Mouse (Mus musculus) kidney, adult 9 months (tissue): ENCODE measurements around the gene Cap1.

Experiments
- DNase-seq: peaks from one replicate; pipeline ENCODE4 v3.0.0; 2022

Gene Cap1

DNA sequence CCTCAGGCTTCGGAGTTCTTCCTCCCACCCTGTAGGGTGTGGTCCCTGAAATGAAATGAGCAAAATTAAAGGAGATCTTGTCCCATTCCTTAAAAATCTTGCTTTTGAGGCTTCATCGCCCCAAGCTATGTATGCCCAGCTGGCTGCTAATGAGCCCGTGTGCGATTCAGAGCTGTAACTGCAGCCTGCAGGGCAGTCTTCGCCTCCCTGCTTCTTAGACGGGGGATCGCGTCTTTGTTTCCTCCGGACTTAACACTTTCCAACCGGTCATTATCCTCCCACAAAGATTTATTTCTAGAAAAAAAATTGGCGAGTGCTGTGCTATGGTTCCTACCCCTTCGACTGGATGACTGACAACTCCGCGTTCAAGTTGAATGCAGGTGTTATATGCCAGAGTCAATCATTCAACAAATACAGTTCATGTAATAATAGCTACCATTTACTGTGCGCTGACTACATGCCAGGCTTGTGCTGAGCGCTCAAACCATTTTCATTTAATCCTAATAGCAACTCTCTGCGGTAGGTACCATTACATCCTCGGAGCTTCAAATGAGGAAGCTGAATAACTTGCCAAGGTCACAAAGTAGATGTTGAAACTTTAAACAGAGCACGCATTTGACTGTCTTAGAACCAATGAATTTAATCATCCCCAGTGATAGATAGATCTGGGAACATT, 861 bp upstream of the Cap1 start:
- no peak for DNase-seq

DNA sequence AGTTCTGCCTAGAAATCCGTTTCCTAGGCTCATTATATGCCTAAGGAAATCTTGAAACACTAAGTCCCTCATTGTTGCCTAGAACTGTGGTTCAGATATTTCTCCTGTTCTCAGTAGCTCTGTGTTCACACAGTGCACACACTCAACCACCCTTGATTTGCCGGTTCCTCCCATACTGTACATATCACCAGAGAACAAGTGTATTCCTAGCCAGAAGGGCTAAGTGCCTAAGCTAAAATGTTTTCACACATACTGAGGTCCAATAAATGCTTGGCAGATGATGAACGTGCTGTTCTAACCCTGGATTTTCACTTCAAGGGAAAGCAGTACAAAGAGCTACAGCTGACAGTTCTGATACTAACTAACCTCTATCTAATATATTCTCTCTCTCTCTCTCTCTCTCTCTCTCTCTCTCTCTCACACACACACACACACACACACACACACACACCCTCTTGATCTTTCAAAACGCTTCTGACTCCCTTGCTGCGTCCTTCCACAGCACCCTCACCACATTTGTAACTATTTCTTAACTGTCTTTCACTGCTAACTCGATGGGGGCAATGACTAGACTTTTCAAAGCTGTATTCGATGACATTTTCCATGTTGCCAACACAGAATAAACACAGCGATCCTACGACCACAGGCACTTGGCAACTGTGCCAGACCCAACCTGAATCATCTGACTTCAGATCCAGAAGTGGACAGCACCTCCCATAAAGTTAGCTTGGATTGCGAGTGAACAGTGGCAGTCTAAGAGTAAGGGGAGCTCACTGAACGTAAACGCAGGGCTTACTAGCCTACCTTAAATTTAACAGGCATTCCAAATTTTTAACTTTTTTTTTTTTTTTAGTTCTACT, 1.1 kb downstream of the Cap1 start:
- peak; percentile 48 for DNase-seq

DNA sequence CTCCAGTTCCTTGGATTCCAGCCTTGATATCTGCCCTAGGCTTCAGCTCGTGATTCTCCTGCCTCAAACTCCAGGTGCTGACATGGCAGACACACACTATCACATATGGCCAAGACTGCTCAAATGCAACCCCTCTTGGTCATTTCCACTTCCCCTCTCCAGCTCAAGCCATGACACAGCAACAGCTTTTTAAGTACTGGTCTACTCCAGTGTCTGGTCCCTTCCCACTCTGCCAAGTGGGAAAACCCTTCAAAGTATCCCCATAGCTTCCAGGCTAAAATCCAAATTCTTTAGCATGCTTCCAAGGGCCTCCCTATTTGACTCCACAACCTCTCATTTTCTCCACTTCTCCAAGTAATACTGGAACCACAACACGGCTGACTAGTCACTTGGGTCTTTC, 1.8 kb downstream of the Cap1 start:
- DNase-seq, result no peak

DNA sequence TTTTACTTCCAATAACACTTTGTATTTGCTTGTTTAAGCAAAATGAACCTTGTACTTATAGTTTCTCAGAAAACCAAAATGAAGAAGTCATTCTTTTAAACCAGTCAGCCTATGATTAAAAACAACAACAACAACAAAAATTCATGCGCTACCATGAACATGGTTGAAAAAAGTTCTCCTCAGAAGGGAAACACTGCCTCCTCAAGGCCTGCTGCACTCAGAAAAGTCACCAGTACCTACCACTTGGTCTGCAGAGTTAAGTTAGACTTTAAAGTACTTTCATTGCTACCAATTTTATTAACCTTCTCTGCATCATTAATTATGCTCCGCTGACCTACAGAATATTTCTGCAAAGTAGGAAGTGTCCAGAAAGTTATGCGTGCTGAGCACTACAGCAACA, 2.6 kb downstream of the Cap1 start:
- no peak for DNase-seq

DNA sequence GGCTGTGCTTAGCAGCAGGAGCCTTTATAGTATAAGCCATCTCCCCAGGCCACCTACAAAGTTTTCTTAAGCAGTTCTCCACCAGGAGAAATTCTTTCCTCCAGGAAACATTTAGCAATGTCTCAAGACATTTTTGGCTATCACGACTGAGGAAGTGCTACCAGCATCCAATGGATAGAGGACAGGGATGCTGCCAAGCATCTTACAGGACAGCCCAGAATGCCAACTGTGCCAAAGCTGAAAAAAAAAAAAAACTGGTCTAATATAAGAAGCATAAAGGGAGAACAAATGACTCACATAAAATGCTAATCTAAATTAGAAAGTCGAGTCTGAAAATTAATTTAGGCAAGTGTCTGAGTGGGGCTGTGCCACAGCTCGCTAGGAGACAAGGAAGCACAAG, 3.3 kb downstream of the Cap1 start:
- no peak for DNase-seq

DNA sequence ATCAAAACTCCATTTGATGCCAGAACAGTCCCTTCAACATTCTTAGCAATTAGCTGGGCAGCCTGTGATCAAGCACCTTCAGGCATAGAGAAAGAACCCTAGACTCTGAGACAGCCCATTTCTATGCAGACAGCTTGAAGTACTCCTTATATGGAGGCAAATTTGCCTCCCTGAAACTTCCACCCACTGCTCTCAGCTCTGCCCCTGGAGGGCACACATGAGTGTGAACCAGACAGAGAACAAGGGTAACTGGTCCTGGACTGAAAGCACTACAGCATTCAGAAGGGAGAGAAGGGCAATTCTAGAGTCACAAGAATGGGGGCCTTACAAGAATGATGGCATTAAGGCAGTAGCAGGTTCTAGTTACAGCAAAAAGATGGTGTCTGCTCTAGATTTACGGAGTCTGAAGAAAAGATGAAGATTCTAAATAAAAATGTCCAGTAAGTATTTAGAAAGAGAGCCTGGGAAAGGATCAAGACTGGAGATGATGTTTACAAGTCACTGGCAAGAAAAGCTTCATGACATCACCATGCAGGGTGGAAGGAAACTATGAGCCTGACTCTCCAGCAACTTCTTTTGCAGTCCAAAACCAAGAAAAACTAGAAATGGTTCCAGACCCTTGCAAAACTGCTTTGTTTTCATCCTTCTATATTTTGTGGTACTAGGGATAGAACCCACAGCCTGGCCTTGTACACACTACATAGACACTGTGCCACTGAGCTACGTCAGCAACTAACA, 7.4 kb downstream of the Cap1 start:
- peak; percentile 37 for DNase-seq

DNA sequence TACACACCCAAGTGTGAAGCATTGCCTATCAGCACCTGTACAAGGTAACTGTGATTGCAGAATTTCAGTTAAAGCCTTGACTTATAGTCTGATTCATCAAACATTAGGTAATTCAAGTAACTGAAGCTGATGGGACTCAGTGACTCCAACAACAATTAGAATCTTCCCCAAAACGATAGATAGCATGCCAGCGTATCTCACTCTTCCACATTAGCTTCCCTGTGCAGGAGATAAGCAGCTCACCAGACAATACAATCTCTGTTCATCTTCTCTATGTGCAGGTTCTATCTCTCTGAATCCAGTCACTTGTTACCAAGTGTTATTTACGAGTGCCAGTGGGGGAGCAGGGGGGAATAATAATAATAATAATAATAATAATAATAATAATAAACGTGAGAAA, 12.3 kb downstream of the Cap1 start:
- DNase-seq, result no peak

DNA sequence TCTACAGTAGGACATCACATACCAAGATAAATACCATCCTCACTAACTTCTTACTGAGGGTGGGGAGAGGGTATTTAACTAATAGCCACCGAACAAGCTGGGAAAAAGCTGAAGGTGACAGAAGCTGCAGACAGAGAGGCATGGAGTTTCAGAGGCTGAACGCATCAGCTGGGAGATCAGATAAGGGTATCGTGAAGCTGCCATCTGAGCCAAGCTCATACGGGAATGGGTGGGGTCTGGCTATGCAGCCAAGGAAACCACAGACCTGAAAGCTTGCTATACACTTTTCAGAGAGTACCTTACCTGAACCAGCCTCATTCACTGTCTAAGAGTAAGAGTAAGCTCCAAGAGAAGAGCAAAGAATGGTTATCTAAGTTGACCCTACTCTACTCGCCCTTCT, 12.9 kb downstream of the Cap1 start:
- DNase-seq, result no peak

DNA sequence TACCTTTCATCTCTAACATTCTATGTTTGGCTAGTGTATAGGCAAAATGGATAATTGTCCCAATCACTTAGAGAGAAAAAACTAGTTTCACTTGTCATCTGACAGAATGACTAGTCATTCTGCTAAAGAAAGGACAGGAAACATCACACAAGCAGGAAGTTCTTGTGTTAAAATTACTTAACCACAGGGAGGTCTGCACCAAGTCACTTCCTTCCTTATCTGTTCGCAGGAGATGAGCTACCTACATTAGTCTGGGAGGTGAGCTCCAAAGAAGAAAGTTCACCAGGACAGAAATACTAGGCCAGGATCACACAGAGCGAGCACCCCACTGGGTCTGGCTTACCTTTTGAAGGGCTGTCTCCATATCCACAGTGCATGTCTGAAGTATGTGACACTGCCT, 13.9 kb downstream of the Cap1 start:
- no peak for DNase-seq

DNA sequence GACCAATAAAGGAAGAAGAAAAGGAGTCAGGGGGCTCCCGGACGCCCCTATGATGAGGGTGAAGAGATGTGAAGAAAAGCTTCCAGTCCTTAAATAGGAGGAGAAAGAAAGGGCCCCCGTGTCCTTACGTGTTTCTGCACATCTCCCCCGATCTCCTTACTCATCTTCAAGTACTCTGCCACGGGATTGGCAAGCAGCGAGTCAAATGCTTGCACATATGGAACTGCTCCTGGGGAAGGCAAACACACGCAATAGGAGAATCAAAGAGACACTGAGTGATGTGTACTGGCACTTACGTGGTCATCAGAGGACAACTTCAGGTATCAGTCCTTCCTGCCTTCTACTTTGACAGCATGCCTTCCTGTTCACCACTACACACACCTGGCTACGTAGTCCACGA, 14.6 kb downstream of the Cap1 start:
- DNase-seq, result no peak

DNA sequence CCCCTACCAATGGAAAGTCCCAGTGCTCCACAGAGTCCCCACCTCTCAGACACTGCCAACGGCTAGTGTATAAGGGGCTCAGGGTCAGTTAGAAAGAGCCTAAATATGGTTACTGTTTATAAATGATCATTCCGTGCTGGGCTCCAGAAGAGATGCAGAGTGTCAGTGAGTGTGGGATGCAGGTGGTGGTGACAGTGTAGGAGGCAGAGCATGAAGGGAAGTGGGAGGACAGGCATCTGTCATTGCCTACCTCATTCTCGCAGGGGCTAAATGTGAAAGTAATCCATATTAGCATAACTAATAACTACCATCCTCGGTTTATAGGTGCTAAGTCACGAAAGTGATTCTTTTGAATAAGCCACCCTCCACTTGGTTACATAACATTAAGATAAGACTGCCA, 15.1 kb downstream of the Cap1 start:
- DNase-seq, result no peak

DNA sequence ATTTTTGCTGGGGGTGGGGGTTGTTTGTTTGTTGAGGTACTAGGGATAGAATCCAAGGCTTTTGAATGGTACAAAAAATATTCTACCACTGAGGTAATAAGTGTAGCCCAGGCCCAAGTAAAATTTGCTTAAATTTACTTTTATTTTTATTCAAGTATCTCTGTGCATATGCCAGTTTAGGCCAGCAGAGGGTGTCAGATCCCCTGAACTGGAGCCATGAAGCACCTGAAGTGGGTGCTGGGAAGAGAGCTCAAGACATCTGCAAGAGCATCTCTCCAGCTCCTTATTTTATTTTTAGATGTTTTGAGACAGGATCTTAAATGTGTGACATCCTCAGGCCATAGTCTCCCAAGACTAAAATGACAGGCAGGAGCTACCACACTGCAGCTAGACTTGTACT, 15.8 kb downstream of the Cap1 start:
- peak; percentile 48 for DNase-seq

DNA sequence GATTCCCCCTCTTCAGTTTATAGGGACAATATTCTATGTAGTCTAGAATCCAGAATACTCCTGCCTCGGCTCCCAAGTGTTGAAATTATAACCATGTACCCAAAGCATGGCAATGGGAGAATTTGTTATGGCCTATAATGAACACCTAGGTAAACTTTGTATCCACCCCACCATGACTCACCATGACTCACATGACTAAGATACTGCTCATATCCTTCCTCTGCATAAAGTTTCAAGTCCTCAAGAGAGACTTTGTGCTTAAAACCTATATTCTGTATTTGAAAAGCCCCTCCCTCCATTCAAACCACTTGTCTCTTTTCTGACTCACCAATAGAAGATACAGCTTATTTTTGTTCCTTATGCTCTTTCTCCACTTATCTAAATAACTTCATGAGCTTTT, 17.8 kb downstream of the Cap1 start:
- DNase-seq, result no peak

DNA sequence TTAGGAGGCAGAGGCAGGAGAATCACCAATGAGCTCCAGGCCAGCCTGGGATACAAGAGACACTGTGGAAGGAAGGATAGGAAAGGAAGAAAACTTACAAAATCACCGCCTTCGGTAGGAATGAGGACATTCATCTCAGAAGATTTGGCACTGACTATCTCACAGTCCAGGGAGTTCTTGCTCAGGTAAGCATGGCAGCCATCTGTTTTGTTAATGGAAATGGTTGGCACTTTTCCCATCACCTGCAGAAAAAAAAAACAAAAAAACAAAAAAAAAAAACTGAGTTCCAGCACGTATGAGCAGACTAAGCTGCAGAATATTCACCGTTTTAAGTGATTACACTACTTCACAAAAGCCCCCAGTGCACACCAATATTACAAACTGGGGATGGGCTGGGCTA, 24.0 kb downstream of the Cap1 start:
- no peak for DNase-seq

DNA sequence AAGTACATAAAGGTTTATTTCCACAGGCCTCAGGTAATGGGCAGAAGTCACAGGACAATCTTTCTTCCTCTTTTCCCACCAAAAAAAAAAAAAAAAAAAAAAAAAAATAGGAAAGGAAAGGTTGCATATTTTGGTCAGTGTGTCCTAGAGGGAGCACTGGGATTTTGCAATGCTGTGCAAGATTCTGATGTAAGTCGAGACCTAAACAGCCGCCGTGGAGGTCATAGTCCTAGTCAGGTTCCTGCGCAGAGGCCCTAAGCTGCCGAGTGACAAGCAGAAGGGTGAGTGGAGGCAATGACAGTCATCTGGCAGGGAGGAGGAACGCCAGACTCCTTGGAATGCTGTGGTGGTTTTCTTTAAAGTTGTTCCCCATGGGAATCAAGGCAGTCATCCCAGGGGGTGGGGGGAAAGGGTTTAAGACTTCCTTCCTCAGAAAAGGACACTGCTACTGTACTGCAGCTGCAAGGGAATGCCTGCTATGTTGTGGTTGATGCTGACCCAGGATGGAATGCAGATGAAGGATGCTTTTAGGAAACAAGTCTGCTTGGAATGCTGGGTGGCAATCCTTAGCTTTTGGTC, 26.7 kb downstream of the Cap1 start:
- peak; percentile 38 for DNase-seq

DNA sequence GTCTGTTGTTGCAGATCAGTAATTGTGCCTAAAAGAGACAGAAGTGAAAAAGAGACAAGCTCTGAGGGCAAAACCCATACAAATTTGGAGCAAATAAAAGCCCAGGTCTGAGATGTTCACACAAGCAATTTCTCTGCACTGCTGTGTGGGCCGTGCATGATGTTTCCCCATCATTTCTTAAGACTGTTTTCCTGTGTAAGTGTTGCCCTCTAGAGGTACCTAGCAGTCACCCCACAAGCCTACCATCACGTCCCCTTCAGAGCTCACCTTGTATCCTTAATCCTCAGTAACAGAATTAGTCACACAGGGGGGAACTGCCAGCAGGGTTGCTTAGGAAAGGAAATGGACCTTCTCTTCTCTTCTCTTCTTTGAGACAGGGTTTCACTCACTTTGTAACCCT, 27.9 kb downstream of the Cap1 start:
- DNase-seq, result no peak

DNA sequence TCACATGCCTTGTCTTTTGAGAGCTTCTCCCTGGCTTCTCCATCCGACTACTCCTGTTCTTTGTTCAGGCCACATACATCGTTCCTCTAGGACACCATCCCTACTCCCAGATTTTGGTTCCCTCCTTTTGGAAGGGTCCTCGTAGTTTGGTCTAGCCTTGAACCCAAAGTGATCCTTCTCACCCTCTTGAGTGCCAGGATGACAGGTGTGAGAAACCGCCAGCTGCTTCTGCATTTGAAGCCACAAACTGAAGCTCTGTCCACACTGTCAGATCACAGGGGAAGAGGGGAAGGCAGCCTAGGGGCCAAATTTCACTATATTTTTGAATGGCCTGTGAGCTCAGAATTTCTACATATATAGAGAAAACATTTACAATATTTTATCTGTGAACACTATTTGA, 31.1 kb downstream of the Cap1 start:
- no peak for DNase-seq

DNA sequence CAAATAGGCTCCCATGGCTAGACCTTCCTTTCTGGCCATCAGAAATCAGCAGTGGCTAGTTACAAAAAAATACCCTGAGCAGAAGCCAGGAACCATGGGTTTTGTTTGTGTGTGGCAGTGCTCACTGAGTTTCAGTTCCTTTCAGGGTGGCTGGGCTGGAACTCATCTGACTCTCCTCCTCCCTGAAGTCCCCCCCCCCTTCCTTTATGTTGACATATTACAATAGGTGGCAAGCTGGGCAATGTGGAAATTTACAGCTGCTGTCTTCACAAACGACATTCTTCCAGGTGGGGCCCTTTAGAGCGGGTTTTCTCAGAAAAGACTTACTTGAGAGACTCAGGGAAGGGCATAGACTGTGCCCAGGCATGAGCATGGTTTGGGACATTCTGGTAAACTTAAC, 32.2 kb downstream of the Cap1 start:
- DNase-seq, result peak; percentile 14

DNA sequence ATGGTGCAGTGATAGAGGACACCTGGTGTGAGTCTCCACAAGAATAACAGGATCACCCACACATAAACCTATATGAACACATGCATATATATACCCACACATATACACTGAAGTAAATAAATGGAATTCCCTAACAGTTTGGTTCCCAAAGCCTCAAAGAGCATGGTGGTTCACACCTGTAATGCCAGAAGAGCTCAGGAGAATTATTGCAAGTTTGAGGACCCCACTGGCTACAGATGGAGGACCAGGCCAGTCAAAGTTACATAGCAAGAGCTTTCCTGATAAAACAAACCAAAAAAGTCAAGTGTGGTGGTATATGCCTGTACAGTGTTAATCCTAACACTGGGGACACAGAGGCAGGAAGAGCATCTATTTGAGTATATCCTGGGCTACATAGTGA, 34.3 kb downstream of the Cap1 start:
- no peak for DNase-seq

DNA sequence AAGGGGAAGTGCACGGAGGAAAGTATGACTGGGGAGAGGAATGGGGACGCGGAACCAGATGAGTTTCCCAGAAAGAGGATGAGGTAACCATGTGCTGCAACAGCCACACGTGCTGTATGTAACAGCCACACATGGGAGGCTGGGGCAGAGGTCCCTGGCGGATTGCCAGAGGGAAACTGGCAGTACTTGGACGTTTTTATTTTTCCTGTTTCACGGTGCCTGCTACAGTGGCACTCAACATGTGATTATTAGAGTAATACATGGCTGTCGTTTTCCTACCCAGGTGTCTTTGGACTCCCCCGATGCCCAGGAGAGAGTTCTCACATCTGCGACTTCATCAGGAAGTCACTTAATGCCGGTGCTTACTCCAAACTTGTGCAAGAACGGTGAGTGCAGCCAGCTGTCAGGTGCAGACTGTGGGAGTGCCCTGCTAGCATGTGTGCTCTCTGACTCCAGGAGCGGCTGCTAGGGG, 37.7 kb downstream of the Cap1 start:
- DNase-seq, result peak; percentile 22

DNA sequence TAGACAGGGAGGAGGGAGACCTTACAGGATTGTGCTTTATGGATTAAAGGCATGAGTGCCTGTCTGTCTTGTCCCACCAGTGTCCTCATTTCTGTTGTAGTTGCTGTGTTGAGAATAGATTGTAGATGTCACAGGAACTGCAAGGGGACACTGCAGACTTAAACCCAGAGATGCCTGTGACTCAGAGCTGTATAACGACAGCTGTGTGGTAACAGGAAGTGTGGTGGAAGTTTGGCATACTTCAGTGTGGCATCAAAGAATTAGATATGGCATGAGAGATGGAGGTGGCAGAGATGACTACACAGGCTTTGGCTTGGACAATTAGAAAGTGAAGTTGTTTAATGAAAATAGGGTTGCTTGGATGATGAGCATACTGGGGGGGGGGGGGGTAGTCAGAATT, 47.4 kb downstream of the Cap1 start:
- no peak for DNase-seq

DNA sequence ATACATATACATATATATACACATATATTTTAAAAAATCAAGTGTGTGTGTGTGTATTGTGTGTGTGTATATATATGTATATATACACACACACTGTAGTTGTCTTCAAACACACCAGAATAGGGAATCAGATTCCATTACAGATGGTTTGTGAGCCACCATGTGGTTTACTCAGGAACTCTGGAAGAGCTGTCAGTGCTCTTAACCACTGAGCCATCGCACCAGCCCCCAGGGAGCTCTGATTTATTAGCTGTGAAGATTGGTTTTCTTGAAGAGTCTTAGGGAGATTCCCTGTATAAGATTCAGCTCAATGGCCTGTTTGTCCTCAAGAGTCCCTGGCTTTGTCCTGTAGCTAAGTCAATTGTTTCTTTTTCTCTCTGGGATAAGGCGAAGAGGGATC, 47.9 kb downstream of the Cap1 start:
- no peak for DNase-seq

DNA sequence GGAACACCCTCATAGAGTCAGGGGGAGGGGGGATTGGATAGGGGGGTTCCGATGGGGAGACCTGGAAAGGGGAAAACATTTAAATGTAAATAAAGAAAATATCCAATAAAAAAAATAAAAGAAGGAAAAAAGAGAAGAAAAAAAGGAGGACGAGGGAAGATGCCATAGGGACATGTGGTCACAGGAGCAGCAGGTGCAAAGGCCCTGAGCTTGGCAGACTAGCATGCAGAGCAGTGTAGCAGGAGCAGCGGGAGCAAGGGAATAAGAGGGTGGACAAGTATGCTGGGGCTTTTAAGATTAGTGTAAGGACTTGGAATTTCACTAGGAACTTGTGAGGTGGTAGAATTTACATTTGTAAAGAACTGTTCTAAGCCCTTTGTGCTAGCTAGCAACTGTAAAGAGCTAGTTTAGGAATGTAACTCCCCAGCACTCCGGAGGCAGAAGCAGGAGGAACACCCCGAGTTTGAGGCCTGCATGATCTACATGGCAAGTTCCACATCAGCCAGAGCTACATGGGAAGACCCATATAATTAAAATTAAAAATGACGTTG, 48.6 kb downstream of the Cap1 start:
- no peak for DNase-seq
